Mouse (Mus musculus) megakaryocyte, adult 5-6 weeks (primary cell): ENCODE measurements around the gene Tarbp1. TPM values are rescaled to one million over a fixed set of nuclear protein-coding genes. Genes with fewer than 3 reads are reported as not detected.
A peak's percentile ranks its signal among the peaks of the same experiment; 100 is the strongest.

Source experiments
- ATAC-seq: 2 replicates; pipeline ENCODE4 v1.8.0; 2016; ENCODE audit warnings: mild to moderate bottlenecking, inconsistent platforms; ENCODE audit not compliant: poor library complexity, severe bottlenecking
- total RNA-seq, 2 experiments: library from RNA; stranded (forward) in 1 of 2; stranded (reverse) in 1 of 2; fragments of 153-499, 151-499 nt in 1 of 2; fragments of 221-1000, 200-1000 nt in 1 of 2; gene quantifications; 2 replicates each; pipeline versions ENCODE4 v1.2.3 to v1.2.4; 2015 to 2017

Tarbp1 gene
- total RNA-seq, 2 experiments from 2014 or later = 2.3 to 3.2 TPM

GRCm38 (mm10) chr8:126494160-126495110 is 19.6 kb upstream of the Tarbp1 start:
- ATAC-seq = peak; percentile 63

- peak; percentile 93 for ATAC-seq
These were observed 8.1 kb upstream of the Tarbp1 start for GRCm38 (mm10) chr8:126482938-126483337.

GRCm38 (mm10) chr8:126482348-126482720 is 7.5 kb upstream of the Tarbp1 start:
- no peak for ATAC-seq

- ATAC-seq = peak; percentile 73
These were observed 6.9 kb upstream of the Tarbp1 start for GRCm38 (mm10) chr8:126481494-126482347.

GRCm38 (mm10) chr8:126480366-126480765 is 5.5 kb upstream of the Tarbp1 start:
- ATAC-seq = no peak

GRCm38 (mm10) chr8:126478714-126479113 is 3.8 kb upstream of the Tarbp1 start:
- no peak for ATAC-seq

GRCm38 (mm10) chr8:126476151-126476855 is 1.4 kb upstream of the Tarbp1 start:
- ATAC-seq = 0 out of 2 replicates have a peak, but pooled peaks have one; percentile 13

GRCm38 (mm10) chr8:126475738-126476137 is 873 bp upstream of the Tarbp1 start:
- peak; percentile 33; the same call in 1 of the 2 replicates for ATAC-seq

GRCm38 (mm10) chr8:126473802-126474298 is 1.0 kb downstream of the Tarbp1 start:
- ATAC-seq = no peak

GRCm38 (mm10) chr8:126464071-126464470 is 10.8 kb downstream of the Tarbp1 start:
- no peak for ATAC-seq

- no peak for ATAC-seq
These were observed 13.1 kb downstream of the Tarbp1 start for GRCm38 (mm10) chr8:126461735-126462134.

- peak; percentile 72 for ATAC-seq
These were observed 14.6 kb downstream of the Tarbp1 start for GRCm38 (mm10) chr8:126460274-126460673.

GRCm38 (mm10) chr8:126455383-126455782 is 19.5 kb downstream of the Tarbp1 start:
- ATAC-seq = no peak

GRCm38 (mm10) chr8:126451158-126451557 is 23.7 kb downstream of the Tarbp1 start:
- ATAC-seq = no peak

GRCm38 (mm10) chr8:126438937-126439336 is 35.9 kb downstream of the Tarbp1 start:
- no peak for ATAC-seq

GRCm38 (mm10) chr8:126433827-126434226 is 41.0 kb downstream of the Tarbp1 start:
- ATAC-seq = no peak

- no peak for ATAC-seq
These were observed 45.2 kb downstream of the Tarbp1 start for GRCm38 (mm10) chr8:126429635-126430034.

- no peak for ATAC-seq
These were observed 49.9 kb downstream of the Tarbp1 start for GRCm38 (mm10) chr8:126424946-126425345.

GRCm38 (mm10) chr8:126424163-126424562 is 50.7 kb downstream of the Tarbp1 start:
- ATAC-seq = no peak

- ATAC-seq = peak; percentile 17; the same call in 1 of the 2 replicates
These were observed 52.0 kb downstream of the Tarbp1 start for GRCm38 (mm10) chr8:126422920-126423300.
